Mouse (Mus musculus): ENCODE measurements around the gene Ss18l2.

The Ss18l2 gene

GRCm38 (mm10) chr9:121761787-121762186 lies 51.7 kb downstream of the Ss18l2 start:
- no peak for TF ChIP-seq GATA4 (IDR thresholded peaks at IDR 0.05; ENCODE audit: insufficient replicate concordance, low read length)

DNA sequence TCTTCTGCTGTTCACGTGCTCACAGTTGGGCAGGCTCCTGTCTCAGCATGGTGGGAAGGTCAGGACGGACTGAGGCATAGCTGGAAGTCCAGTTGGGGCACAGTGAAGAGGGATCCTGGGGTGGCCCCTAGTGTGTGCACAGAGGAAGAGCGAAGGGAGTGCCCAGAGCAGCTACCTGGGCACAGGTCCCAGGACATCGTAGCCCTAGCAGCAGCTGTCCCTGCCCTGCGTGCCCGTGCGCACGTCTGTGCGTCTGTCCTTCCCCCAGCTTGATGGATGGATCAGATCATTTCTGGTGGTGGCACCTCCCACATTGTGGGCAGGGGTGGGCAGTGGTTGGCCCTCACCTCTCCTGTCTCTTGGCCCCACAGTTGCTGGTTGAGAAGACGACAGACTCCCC lies 52.1 kb downstream of the Ss18l2 start:
- no peak for TF ChIP-seq GATA4 (IDR thresholded peaks at IDR 0.05; ENCODE audit: insufficient replicate concordance, low read length)

DNA sequence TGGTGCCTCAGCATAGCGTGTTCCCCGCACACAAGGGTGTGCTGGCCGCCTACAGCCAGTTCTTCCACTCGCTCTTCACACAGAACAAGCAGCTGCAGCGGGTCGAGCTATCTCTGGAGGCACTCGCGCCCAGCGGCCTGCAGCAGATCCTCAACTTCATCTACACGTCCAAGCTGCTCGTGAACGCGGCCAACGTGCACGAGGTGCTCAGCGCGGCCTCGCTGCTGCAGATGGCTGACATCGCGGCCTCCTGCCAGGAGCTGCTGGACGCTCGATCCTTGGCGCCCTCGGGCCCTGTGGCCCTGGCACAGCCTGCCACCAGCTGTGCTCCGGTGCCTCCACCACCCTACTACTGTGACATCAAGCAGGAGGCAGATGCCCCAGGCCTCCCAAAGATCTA lies 52.6 kb downstream of the Ss18l2 start:
- TF ChIP-seq GATA4 (IDR thresholded peaks at IDR 0.05; ENCODE audit: insufficient replicate concordance, low read length) = no peak
